ENCODE assay signal across 10 mouse cellular contexts in the genomic region with DNA sequence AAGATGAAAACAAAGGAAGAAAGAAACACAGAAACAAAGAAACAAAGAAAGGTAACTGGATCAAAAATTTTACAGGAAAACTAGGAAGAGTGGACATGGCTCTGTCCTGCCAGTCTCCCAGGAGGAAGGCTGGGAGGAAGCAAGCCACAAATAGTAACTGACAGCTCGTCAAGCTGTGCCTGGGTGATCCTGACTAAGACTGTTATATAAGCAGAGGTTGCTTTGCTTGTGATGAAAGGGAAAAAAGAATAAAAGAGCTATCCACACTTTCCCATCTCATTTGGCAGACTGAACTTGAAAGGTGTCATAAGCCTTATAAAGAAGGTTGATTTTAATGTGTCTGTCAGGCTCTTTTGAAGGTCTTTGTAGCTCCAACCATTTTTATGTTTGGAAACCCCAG.
A peak's percentile ranks its signal among the peaks of the same experiment; 100 is the strongest.
DNase-seq lines count a peak whose midpoint lies in the region; ATAC-seq lines count a peak whose summit lies in the region.
"Had no signal": no experiment of that assay in that cellular context is flagged by ENCODE, and none has a peak within 500 bp of the region (broad histone marks: within the 10 kb centered on the region; RNA-seq: fewer than 3 reads in every experiment).

No protein-coding gene starts in this region.

- no peaks in the 10 kb centered on the region for H3K9me3 ChIP-seq in forebrain, embryonic 15.5 days
- H3K9me3 ChIP-seq: limb, embryonic 12.5 days had no signal

- no peak overlapping the region for H3K27ac ChIP-seq in forebrain, embryonic 15.5 days (replicated peaks)
- H3K27ac ChIP-seq: limb, embryonic 12.5 days had no signal

- ATAC-seq in forebrain, embryonic 15.5 days (replicated peaks): no peak
- ATAC-seq: hindbrain, embryonic 16.5 days had no signal

- H3K9ac ChIP-seq in forebrain, embryonic 15.5 days (replicated peaks): no peak overlapping the region
- H3K9ac ChIP-seq: limb, embryonic 12.5 days had no signal

- DNase-seq in frontal cortex, adult 2 months (ENCODE audit: extremely low spot score in 1 of 2, low spot score in 1 of 2): peak; percentile 58 to 81
- DNase-seq in frontal cortex, postnatal 10 days (ENCODE audit: low spot score in 2 of 2): no peak
- DNase-seq in right cerebral cortex, adult 2 months (ENCODE audit: low spot score in 2 of 2): peak; percentile 68 to 72
- no peak for DNase-seq in right cerebral cortex, postnatal 14 days
- DNase-seq in layer of hippocampus, adult 8-10 months (ENCODE audit: low spot score in 2 of 2): peak; percentile 25 to 40
- DNase-seq in kidney, postnatal 4 days: no peak
- no peak for DNase-seq in ovary, adult 18-20 months (ENCODE audit: low spot score)

- H3K4me3 ChIP-seq in forebrain, embryonic 15.5 days: no peak overlapping the region
- H3K4me3 ChIP-seq: limb, embryonic 12.5 days had no signal

- no peak overlapping the region for H3K4me2 ChIP-seq in forebrain, embryonic 15.5 days (replicated peaks)
- H3K4me2 ChIP-seq: limb, embryonic 12.5 days had no signal

- WGBS in forebrain, embryonic 15.5 days: 15% methylated on average over 1 of the region's 1 CpGs

- H3K4me1 ChIP-seq in forebrain, embryonic 15.5 days: peaks cover 6% of the 10 kb centered on the region; the same call in 1 of the 2 replicates
- H3K4me1 ChIP-seq: limb, embryonic 12.5 days had no signal

- no peaks in the 10 kb centered on the region for H3K36me3 ChIP-seq in forebrain, embryonic 15.5 days
- H3K36me3 ChIP-seq: limb, embryonic 12.5 days had no signal

- H3K27me3 ChIP-seq in forebrain, embryonic 15.5 days: no peaks in the 10 kb centered on the region
- H3K27me3 ChIP-seq: limb, embryonic 12.5 days had no signal

Comparison
In these comparisons a context has a peak if more than half of its experiments do, and no peak if none do; other contexts are left out.
1. DNase-seq: peak in frontal cortex, adult 2 months (2 of 2), right cerebral cortex, adult 2 months (2 of 2) and layer of hippocampus, adult 8-10 months (2 of 2); none in frontal cortex, postnatal 10 days (0 of 2), right cerebral cortex, postnatal 14 days (single experiment), kidney, postnatal 4 days (0 of 2) and ovary, adult 18-20 months (single experiment).